Mouse (Mus musculus): Measurements from ENCODE around the gene Dusp28.
"Not testable (repeated sequence)": the region's sequence is repeated elsewhere in the genome, so short reads cannot be mapped to it uniquely, and the experiment has no call there.

DNA sequence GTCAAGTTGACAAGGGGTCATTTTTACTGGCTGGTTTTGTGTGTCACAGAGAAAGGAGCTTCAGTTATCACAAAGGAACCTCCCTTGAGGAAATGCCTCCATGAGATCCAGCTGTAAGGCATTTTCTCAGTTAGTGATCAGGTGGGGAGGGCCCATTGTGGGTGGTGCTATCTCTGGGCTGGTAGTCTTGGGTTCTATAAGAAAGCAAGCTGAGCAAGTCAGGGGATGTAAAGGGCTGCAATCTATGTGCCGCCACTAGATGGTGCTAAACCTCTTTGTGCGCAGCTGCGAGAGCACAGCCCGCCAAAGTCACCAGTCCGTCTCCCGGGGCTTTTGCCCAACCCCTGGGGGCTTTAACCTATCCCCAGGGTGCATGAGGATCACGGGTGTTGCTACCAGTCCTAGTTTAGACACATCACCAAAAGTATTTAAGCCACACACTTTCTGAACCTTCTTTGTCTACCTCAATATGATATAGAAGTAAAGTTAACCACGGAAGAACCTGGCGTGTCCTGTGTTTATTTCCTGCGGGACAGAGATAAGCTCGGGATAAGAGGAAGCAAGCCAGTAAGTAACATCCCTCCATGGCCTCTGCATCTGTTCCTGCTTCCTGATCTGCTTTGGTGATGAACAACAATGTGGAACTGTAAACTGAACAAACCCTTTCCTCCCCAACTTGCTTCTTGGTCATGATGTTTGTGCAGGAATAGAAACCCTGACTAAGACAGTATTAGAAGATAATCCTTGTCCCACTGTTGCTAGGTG is 50.0 kb downstream of the Dusp28 start:
- not testable (repeated sequence) for TF ChIP-seq POLR2A (IDR thresholded peaks at IDR 0.05; ENCODE audit: low read depth, low read length)
- peak; percentile 37; the same call in 1 of the 2 replicates for TF ChIP-seq CTCF (IDR thresholded peaks at IDR 0.05; ENCODE audit: extremely low read depth, insufficient read length, insufficient replicate concordance, low read depth, low read length)

Data from small intestine, adult 2 months (tissue).